Mouse (Mus musculus) thymus, postnatal 25 days (tissue): ENCODE data around the gene Kcnk16.

Experiments used
- DNase-seq: peaks from one replicate; pipeline ENCODE4 v3.0.0; 2022

Gene Kcnk16

DNA sequence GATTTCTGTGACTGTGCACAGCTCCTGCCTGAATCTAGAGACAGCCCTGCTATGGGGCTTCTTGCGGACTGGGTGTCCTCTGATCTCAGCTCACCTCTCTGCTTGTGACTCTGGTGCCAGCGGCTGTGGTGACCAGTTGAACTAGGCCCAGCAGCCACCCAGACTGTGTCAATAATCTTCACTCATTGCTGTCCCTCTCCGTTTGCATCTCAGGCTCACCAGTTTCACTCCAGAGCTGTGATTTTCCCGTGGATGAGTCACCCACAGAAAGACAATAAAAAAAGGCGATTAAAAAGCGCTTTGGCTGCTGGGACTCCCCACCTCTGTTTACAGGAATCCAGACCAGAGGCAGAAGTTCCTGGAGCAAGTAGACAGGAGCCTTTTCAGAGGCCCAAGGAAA lies 39.6 kb downstream of the Kcnk16 start:
- no peak for DNase-seq

DNA sequence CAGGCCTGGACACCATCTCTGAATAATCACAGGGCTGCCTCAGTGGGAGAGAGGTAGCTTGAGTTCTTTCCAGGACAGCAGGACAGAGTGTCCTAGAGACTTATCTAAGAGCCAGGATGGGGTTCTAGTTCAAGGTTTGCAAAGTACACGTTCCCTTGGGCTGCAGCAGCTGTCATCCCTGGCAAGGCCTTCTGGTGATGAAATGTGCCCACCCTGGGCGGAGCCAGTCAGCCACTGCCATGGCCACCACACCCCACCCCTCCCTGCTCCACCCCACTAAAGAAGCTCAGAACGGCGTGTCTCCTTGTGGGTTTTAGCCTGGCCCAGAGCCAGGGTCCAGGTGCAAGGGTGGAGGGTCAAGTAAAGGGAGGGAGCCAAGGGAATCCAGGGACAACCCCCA lies 40.7 kb downstream of the Kcnk16 start:
- no peak for DNase-seq

DNA sequence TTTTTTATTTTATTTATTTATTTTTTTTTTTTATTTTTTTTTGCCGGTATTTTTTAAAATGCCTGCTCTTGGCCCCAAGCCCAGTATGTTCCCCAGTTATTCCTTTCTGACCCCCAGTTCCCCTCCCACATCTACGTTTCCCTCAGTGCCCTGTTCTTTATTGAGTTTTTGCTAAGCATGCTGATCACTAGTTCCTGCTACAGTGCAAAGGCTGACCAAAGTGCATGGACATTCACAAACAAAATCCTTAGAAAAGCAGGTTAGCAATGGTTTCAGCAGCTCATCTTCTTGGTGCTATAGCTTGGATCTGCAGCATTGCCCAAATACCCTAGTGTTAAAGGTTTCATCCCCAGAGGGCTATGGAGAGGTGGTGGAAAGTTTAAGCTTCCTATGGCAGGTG lies 42.0 kb downstream of the Kcnk16 start:
- DNase-seq: no peak

DNA sequence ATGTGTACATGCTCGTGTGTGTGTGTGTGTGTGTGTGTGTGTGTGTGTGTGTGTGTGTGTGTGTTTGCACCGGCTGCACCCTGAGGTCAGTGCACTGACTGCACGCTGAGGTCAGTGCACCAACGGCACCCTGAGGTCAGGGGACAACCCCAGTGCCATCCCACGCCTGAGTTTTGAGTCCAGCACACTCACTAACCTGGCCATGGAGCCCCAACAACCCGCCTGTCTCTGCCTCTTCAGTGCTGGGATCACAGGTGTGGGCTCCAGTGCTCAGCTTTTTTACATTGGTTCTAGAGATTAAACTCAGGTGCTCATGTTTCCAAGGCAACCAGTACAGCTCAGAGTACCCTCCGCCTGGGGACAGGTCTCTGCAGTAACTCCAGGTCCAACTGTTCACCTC lies 42.5 kb downstream of the Kcnk16 start:
- no peak for DNase-seq

DNA sequence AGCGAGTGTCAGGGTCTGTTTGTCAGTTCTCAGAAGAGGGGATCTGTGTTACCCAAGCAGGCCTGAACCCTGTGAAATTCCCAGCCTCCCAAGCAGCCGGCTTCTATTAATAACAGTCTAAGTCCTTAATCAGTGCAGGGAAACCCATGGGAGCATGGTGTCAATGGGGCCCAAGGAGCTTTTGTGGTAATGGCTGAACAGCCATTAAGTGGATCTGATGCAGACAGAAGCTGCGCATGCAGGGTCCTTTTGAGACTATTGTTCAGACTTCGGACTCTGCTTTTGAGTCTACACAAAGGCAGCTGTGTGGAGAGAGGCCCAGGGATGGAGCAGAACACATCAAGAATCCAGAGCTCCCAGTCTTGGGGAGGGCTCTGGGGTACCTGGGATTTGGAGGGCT lies 43.5 kb downstream of the Kcnk16 start:
- DNase-seq: no peak

DNA sequence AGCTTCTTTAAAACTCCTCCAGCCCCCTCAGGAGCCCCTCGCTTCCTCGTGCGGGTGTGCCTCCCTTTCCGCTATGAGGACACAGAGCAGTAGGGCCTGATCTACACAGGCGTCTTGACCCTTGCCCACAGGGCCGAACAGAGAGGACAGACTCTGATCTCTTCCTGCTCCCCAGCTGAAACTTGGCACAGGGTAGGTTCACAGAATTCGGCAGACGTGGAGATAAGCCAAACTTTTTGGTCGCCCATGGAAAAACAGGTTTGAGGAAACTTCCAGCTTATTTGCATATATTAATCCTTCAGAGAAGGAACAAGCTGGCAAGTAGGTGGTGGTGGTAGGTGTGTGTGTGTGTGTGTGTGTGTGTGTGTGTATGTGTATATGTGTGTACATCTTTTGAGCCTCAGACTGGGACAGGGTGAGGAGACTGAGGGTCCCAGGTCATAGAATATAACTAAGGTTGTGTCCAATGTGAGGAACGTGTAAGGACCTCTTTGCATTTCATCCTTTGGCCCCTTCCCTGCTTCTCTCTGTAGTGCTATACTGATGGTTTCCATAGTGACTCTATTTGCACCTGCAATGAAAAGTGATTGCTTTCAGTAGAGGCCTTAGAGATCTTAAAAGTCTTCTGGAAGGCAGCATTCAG lies 44.3 kb downstream of the Kcnk16 start:
- DNase-seq: no peak

DNA sequence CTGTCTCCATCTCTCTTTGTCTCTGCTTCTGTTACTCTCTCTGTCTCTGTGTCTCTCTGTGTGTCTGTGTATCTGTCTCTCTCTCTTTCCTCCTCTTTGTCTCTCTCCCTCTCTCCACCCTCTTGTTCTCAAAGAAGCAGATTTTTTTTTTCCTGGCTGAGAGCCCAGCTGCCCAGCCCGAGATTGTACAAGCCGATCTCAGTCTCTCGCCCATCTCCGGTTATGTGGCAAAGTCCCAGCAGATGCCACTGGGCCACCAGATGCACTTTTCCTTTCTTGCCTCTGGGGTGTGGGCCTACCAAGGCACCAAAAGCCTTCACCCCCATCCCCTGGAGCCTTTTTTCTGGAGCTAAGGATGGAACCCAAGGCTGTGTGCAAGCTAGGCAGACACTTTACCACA lies 44.8 kb downstream of the Kcnk16 start:
- DNase-seq: no peak

DNA sequence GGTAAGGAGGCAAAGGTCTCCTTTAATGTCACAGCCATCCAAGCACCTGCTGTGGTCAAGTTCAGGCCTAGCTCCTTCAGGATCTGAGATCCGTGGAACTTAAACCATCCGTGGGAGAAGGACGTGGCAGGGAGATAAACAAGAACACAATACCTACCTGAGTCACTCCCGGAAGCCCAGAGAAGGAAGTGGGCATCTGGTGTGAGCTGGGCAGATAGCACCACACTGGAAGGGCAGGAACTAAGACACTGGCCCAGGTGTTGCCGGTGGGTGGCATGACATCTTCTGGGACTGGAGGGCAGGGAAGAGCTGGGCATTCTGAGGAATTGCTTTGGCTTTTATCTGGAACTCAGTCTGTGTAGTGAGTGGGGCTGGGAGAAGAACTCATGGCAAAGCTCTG lies 45.7 kb downstream of the Kcnk16 start:
- DNase-seq: no peak

DNA sequence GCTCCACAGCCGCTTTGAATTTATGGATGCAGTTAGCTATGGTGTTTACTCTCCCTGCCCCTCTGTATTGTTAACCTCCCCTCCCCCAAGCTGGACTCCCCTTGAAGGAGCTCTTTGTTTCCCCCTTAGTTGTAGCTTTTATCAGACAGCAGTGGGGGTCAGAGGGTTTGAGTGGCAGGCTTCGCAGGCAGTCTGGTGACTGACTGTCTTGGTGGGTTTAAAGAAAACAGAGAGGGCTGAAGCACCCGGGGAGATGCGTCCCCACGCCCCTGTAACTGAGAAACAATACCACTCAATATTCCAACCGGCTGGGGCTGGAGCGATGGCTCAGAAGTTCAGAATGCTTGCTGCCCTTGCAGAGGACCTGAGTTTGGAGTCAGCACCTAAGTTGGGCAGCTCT lies 47.9 kb downstream of the Kcnk16 start:
- DNase-seq: no peak

DNA sequence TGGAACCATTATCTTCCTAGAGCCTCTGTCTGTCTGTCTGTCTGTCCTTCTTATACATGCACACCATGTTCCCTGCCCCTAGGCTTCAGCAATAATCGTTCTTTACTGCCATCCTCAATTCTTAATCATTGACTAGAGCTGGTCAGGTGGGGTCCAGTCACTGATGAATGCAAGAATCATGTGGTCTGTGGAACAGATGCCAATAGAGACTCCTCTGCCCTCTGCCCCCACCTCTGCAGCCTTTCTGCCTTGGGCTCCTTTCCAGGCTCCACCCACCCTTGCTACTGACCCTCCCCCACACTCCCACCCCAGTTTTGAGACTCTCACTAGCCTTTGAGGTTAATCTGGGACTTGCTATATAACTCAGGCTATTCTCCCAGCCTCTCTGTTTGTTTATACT lies 49.1 kb downstream of the Kcnk16 start:
- no peak for DNase-seq

DNA sequence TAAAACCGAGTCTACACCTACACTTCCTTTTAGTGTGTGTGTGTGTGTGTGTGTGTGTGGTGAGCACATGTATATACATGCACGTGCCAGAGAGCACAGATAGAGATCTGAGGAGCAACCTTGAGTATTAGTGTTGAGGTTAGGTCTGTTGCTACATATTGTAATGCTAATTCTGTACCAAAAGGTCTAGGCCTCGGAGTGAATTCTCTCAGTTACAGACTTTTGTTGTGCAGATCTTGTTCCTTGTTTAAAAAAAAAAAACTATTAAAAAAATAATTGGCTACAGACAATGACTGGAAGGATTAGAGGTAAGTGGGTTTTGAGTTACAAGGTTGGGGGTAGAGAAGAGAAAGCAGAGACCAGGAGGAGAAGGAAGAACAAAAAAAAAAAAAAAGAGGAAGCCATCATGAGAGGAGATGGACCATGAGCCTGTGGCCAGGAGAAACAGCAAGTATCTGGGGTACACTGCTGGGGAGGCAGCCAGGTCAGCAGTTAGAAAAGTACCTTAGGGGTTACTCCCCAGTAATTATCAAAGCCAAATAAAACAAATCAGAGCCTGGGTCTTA lies 51.6 kb downstream of the Kcnk16 start:
- no peak for DNase-seq

DNA sequence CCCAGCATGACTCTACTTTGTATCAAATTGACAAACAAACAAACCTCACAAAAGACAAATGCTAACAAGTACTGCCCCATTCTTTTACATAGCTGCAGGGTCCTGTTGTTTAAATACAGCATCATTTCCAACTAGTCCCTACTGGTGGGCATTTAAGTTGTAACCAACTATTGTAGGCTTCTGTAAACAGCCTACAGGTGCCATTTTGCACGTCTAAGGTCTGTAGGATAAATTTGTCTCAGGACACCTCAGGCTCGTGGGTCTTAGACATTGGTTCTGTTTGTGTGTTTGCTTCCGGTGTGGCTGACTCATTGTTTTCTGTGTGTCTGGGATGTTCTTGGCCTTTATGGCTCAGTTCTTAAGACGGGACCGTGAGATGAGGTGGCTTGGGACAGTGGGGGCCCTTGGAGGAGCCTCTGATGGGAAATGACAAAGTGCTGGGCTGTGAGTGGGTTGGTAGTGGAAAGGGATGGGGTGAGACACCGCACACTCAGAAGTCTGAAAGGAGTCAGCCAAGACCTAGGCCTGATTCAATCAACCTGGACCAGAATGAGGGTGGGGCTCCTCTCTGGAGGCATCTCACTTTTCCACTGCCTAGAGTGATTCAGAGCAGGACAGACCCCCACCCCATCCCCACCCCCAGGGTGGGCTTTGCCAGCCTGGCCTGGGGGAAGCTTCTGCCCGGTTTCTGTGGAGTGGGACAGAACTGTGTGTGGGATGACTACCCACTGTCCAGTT lies 52.3 kb downstream of the Kcnk16 start:
- DNase-seq: no peak

DNA sequence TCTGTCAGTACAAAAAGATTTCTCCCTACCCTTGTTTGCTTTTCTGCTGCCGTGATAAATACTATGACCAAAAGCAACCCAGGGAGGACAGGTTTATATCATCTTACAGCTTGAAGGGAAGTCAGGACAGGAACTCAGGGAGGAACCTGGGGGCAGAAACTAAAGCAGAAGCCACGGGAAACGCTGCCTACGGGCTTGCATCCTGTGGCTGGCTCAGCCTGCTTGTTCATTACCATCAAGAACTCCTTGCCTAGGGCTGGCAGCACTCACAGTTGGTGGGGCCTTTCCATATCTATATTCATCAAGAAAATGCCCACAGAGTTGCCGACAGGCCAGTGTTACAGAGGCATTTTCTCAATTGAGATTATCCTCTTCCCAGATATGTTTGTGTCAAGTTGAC lies 53.2 kb downstream of the Kcnk16 start:
- DNase-seq: peak; percentile 4

DNA sequence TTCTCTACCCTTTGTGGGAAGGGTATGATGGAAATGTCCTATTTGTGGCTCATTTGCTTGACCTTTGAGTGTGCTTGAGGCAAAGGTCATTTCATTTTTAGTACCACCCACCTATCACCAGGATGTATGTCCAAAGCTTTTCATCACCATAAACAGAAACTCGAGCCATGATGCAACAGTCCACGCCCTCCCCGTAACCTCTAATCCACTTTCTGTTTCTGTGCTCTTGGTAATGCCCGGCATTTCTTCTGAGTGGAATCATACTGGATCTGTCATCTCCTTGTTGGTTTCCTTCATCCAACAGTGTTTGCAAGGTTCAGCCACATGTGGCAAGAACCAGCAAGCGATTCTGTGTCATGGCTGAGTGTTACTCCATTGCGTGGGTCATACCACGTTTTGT lies 54.9 kb downstream of the Kcnk16 start:
- no peak for DNase-seq

DNA sequence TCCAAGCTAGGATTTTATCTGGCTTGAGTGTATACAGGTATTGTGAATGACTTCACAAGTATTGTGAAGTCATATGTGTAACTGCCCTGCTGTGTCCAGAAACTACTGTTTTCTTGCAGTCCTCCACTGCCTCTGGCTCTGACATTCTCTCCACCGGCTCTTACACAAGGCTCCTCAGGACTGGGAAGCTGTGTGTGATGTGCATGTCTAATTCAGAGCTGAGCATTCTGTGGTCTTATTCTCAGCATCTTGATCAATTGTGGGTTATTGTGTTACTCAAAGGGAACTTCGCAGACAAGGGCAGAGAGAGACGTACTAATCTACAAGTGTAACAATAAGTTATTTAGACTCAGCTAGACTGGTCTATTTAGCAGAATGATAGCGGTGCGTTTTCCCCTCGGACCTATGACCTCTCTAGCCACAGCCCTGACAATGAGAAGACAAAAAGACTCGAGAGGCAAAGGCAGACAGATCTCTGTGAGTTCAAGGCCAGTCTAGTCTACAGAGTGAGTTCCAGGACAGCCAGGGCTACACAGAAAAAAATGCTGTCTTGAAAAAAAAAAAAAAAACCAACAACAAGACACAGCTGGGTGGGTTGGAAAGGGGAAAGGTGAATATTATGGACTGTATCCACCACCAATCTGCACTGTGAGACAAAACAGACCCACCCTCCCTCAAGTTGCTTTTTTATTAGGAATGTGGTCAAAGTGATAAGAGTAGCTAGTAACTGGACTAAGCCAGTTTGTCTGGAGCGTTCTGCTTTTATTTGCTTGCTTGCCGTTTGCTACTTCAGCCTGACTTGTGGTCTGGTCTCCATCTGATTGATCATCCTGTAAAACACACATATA lies 57.0 kb downstream of the Kcnk16 start:
- no peak for DNase-seq
